Mouse (Mus musculus) B cell, adult 62 days (primary cell): ENCODE data around the gene Nolc1. TPM values are rescaled to one million over a fixed set of nuclear protein-coding genes. Genes with fewer than 3 reads are reported as not detected.

Source experiments
- total RNA-seq: library from RNA; stranded (reverse); gene quantifications from 4 replicates; pipeline ENCODE4 v1.2.4, GENCODE M21; 2023

Gene Nolc1
- total RNA-seq, result 84.7 to 96.1 TPM (median 89.8 TPM) in 4 replicates

GRCm38 (mm10) chr19:46075616-46076607 is at the start of gene Nolc1:
Nolc1 (plus strand) TSS chr19:46075863.

GRCm38 (mm10) chr19:46044271-46044992 is 31.2 kb upstream of the Nolc1 start, which contains the start of gene Pprc1:
Pprc1 (plus strand) TSS chr19:46044886.

GRCm38 (mm10) chr19:46044993-46045695 is 30.5 kb upstream of the Nolc1 start, which contains the start of gene Ldb1:
Ldb1 (minus strand) TSS chr19:46045214.

GRCm38 (mm10) chr19:46131694-46132525 is 56.2 kb downstream of the Nolc1 start, which contains the start of gene Elovl3:
Elovl3 (plus strand) TSS chr19:46131897.

Other genes with a start within 250 kb of the Nolc1 start
- 27.1 to 31.1 TPM (median 29.8 TPM) in 4 replicates for gene Armh3, start 77.4 kb upstream of the Nolc1 start, total RNA-seq
- gene Hps6, start 72.4 kb upstream of the Nolc1 start, total RNA-seq, result 5.9 to 8.8 TPM (median 6.8 TPM) in 4 replicates
- gene Pprc1, start 31.0 kb upstream of the Nolc1 start, total RNA-seq, result 73.8 to 83.0 TPM (median 79.6 TPM) in 4 replicates
- 226 to 244 TPM (median 231 TPM) in 4 replicates for gene Ldb1, start 30.6 kb upstream of the Nolc1 start, total RNA-seq
- gene Elovl3, start 56.0 kb downstream of the Nolc1 start, total RNA-seq, result not detected in 4 replicates
- gene Pitx3, start 72.5 kb downstream of the Nolc1 start, total RNA-seq, result not detected in 4 replicates
- 121 to 133 TPM (median 123 TPM) in 4 replicates for gene Gbf1, start 76.6 kb downstream of the Nolc1 start, total RNA-seq
- gene Nfkb2, start 228.5 kb downstream of the Nolc1 start, total RNA-seq, result 239 to 257 TPM (median 249 TPM) in 4 replicates